Mouse (Mus musculus) embryonic facial prominence, embryonic 12.5 days (tissue): Measurements from ENCODE around the gene Prr32. TPM values are rescaled to one million over a fixed set of nuclear protein-coding genes. Genes with fewer than 3 reads are reported as not detected.

ENCODE experiments used
- ATAC-seq: fragments of 200-750 bp; cut with Nextera tagmentation; 2 replicates; pipeline ENCODE4 v1.8.0; 2017; ENCODE audit not compliant: insufficient number of reproducible peaks, insufficient read depth, low FRiP score, low TSS enrichment
- H3K27ac ChIP-seq: fragments of 300-500 bp; sonication (generic); 2 replicates; pipeline ENCODE4 v1.5.1; 2016; ENCODE audit warnings: mild to moderate bottlenecking
- H3K27me3 ChIP-seq: fragments of 300-500 bp; sonication (generic); 2 replicates; pipeline ENCODE4 v1.6.1; 2016; ENCODE audit warnings: mild to moderate bottlenecking, moderate library complexity
- H3K36me3 ChIP-seq: fragments of 300-500 bp; sonication (generic); 2 replicates; pipeline ENCODE4 v1.6.1; 2016; ENCODE audit warnings: mild to moderate bottlenecking
- H3K4me1 ChIP-seq: fragments of 300-500 bp; sonication (generic); 2 replicates; pipeline ENCODE4 v1.6.1; 2016
- H3K4me2 ChIP-seq: fragments of 300-500 bp; sonication (generic); replicated peaks from 2 replicates; pipeline ENCODE4 v1.6.1; 2016; ENCODE audit warnings: mild to moderate bottlenecking, moderate library complexity
- H3K4me3 ChIP-seq: fragments of 300-500 bp; sonication (generic); 2 replicates; pipeline ENCODE4 v1.5.1; 2016; ENCODE audit warnings: mild to moderate bottlenecking
- H3K9ac ChIP-seq: fragments of 300-500 bp; sonication (generic); 2 replicates; pipeline ENCODE4 v1.6.1; 2016; ENCODE audit warnings: mild to moderate bottlenecking, moderate library complexity
- H3K9me3 ChIP-seq: fragments of 300-500 bp; sonication (generic); 2 replicates; pipeline ENCODE4 v1.6.1; 2016; ENCODE audit warnings: mild to moderate bottlenecking, moderate library complexity
- WGBS: fragments of 180-500 bp; shearing (Covaris S2); methylation state at CpG from one replicate; pipeline ENCODE4 v1.1.7; 2016; 5-methylcytosine and 5-hydroxymethylcytosine counted together
- polyA plus RNA-seq: library from polyadenylated mRNA; unstranded; fragments of >200 nt; fragmentation: Nextera tagmentation; extraction: Ambion mirVana; gene quantifications from 2 replicates; pipeline ENCODE4 v1.2.1, GENCODE M21; 2016

The Prr32 gene
- polyA plus RNA-seq: 3.2 TPM in 2 replicates

DNA sequence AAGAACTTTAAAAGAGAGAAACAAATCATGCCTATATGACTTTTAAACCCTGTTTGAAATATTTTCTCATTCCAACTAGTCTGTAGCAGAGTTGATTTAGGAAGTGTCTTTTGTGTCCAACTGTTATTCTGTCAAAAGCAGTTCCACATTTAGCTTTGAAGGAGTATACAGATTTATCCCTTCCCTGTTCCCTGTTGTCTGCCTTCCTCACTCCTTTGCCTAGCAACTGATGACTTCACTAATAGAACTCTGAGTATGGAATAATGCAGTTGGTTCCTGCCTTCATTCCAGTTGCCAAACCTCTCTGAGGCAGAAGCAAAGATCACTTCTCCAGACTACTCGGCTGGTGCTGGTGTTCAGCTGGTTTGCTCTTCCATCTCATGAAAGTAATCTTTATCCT, at the start of gene Prr32:
TSS of gene Prr32 (plus strand) at position 301 of the 400 bp plus-strand sequence.
- no peak within 1 kb of the TSS for H3K9ac ChIP-seq
- no peaks in the 10 kb centered on the region for H3K36me3 ChIP-seq
- no peaks in the 10 kb centered on the region for H3K27me3 ChIP-seq
- WGBS: 76% methylated on average over 1 of the region's 1 CpGs
- no peaks in the 10 kb centered on the region for H3K4me1 ChIP-seq
- H3K9me3 ChIP-seq: no peaks in the 10 kb centered on the region
- H3K4me2 ChIP-seq: no peak within 1 kb of the TSS
- no peak within 1 kb of the TSS for H3K4me3 ChIP-seq
- ATAC-seq: no peak
- H3K27ac ChIP-seq: no peak within 1 kb of the TSS
